Mouse (Mus musculus) Muller cell, postnatal 12 days (primary cell): Measurements from ENCODE around the gene Bach2.

Experiments
- DNase-seq: peaks from one replicate; pipeline ENCODE4 v3.0.0-alpha.2; 2015; ENCODE audit errors: inconsistent ontology term

Gene Bach2

GRCm38 (mm10) chr4:32425641-32426040, 187.0 kb downstream of the Bach2 start:
- no peak for DNase-seq

GRCm38 (mm10) chr4:32426779-32427577, 188.4 kb downstream of the Bach2 start:
- DNase-seq = no peak

GRCm38 (mm10) chr4:32428738-32429137, 190.1 kb downstream of the Bach2 start:
- DNase-seq = no peak

DNA sequence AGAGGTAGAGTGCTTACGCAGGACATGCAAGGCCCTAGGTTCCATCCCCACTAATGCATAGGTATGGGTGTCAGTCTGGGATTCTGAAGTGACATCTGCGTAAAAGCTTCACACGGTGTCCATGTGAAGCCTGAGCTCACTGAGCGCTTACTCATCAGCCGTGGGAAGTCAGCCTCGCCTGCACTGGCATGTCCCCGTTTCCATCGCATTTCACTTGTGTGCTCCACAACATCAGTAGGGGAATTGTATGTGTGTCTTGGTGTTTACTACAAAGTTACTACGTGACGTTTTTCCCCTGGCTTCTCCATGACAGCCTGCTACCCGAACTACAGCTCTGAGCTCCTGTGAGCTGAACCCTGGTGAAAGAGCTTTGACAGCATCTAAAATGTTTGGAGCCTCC, 191.5 kb downstream of the Bach2 start:
- peak; percentile 36 for DNase-seq

DNA sequence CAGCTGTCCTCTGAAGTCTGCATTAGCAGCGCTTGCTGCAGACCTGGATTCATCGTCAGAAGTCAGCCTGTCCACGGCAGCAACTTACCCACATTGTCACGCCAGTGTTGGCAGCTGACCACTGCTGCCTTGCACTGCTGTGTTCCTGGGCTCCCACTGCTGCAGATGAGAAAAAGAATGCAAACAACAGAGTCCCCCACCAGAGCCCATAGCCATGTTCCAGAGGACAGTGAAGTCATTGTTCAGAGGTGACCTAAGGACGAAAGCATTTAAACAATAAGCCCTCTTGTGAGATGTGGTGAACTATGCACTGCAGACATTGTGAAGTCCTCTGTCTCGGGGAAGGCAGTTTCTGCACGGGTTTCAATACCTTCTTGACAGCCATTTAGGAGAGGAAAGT, 192.4 kb downstream of the Bach2 start:
- DNase-seq = peak; percentile 81

GRCm38 (mm10) chr4:32432271-32432781, 193.7 kb downstream of the Bach2 start:
- peak; percentile 11 for DNase-seq

- DNase-seq = peak; percentile 40
Observed at GRCm38 (mm10) chr4:32432945-32433344, 194.3 kb downstream of the Bach2 start.

DNA sequence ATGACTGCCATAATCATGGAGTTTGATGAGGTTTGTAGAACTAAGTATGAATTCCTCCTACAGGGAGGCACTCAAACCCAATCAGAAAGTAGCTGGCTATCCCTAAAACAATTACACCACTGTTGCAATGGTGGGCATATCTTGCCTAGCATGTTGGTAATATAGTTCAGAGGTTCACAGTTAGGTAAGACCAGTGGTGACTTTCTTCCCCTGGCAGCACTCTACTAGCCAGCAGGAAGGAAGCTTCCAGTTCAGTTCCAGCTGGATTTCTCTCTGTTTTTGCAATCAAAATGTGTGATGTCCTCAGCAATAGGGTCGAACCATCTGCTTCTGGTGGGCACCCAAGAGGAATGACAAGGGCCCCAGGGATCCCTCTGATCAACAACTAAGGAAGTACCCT, 196.0 kb downstream of the Bach2 start:
- DNase-seq = no peak

DNA sequence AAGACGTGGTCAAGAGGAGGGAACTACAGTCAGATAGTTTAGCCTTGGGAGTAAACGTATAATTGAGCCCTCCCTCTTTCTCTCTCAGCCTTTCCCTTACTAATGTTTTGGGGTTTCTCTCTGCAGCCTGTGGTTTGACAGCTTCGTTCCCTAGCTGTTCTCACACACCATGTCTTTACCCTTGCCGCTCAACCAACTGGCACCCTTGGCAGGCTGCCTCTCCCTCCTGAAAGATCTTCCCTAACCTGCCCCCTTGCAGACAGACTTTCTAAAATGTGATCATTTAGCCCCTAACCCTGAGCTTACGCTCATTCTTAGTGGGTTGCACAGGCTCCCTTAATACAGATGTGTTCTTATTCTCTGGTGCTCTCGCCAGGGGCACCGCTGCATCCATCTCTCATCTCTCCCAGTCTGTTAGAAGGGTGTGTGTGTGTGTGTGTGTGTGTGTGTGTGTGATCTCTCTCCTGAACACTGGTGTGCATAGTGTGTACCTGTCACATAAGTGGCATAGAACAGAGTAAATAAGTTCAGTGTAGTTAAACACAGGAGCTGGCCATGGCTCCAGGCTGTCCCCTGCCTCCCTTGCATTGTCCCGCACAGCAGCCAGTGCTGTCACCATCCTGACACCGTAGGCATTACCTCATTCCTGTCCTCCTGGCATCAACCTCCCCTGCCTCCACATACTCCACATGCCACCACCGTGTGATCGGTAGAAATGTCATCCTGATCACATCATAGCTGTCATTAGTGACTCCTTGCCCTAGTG, 201.6 kb downstream of the Bach2 start:
- DNase-seq = peak; percentile 42

GRCm38 (mm10) chr4:32440740-32441072, 202.1 kb downstream of the Bach2 start:
- no peak for DNase-seq

- DNase-seq = no peak
Observed at GRCm38 (mm10) chr4:32444671-32445196, 206.1 kb downstream of the Bach2 start.

DNA sequence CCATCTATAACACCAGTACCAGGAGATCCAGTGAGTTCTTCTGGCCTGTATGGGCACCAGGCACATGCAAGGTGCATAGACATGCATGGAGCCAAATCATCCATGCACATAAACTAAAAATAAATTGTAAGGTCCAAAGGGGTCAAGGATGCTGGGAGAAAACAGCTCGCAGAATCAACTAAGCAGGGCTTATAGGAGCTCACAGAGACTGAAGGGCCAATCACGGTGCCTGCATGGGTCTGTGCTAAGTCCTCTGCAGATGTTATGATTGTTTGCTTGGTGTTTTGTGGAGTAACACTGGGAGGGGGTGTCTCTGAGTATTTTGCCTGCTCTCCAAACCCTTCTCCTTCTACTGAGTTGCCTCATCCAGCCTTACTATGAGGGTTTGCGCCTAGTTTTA, 209.2 kb downstream of the Bach2 start:
- DNase-seq = no peak

GRCm38 (mm10) chr4:32461986-32462385, 223.4 kb downstream of the Bach2 start:
- peak; percentile 26 for DNase-seq

DNA sequence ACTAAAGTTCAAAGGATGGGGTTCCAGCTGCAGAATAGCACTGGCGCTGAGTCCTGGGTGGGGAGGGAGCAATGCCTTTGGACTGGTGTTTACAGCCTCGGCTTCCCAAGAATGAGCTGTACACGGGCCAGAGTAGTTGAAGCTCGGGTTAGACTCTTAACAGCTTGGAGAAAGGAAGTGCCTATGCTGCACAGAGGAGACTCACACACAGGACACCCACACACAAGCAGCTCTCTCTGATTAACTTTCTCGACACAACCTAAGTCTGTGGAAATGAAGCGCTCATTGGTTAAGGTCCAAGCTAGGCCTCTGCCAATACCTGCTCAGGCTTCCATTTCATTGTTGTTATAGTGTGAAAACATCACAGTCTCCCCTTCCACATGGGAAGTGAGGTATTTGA, 224.5 kb downstream of the Bach2 start:
- no peak for DNase-seq

DNA sequence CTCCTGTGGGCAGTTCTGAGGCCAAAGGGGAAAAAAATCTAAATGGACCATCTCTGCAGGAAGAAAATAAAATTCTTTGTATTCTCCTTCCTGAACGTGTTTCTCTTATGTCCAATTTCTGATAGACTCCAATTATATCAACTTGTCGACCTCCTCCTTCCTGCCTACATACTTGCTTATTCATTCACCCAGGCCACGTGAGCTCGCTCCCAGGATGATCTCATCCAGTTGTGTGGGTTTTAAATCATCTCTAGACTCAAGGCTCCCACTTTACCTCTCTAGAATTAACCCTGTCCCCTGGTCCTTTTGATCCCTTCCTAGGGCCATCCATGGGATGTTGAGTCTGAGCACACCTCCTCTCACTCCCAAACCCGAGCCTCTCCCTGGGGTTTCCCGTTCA, 225.9 kb downstream of the Bach2 start:
- no peak for DNase-seq

- no peak for DNase-seq
Observed at GRCm38 (mm10) chr4:32466031-32466430, 227.4 kb downstream of the Bach2 start.

GRCm38 (mm10) chr4:32477977-32478660, 239.5 kb downstream of the Bach2 start:
- DNase-seq = no peak

DNA sequence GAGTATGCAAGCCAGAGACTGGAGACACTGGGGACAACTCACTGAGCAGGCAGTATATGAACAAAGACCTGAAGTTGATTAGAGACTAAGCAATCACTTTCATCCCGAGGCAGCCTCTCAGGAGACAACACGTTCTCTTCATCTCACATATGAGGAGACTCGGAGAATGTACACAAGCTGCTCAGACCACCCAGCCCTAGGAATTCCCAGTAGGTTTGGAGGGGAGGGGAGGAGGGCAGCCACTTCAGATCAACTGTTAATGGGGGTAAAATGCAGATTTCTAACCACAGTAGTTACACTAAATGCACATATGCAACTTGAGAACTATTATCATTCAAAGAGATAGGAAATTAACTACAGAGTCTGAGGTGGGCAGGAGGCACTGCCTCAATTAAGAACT, 240.6 kb downstream of the Bach2 start:
- DNase-seq = no peak

DNA sequence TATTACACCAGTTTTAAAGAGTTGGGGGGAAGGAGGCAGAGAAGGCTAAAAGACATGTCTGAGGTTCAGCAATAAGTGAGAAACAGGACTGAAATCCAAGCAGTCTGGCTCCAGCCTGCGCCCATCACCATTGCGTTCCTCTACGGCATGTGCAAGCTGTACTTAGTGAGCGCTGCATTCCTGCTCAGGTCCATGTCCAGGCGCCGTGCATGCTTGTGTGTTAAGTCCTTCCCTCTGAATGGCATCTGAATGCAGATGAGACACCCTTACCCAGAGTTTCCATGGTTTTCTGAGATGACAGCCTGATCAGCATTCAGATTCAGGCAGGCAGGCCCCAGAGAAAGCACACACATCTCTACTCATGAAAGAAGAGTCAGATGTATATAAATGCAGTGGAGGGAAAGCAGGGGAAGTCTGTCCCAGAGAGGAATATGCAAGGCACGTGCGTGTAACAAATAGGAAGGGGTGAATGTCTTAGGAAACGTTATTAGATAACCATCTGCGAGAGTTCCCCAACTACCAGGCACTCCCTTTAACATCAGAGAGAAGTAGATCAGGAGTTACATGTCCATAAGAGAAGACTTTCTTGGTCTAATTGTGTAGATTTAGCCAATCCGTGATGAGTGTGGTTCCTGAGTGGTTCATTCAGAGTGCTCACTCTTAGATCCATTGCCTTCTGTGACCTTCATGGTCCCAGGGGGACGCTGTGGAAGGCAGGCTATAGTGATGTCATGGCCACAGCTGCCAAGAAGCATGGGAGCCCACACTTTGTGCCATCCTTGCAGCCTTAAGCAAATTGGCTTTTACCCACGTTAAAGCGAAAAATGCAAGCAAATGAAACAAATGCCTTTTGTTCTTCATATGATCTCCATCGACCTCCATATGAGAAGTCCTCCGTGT, 241.4 kb downstream of the Bach2 start:
- no peak for DNase-seq

DNA sequence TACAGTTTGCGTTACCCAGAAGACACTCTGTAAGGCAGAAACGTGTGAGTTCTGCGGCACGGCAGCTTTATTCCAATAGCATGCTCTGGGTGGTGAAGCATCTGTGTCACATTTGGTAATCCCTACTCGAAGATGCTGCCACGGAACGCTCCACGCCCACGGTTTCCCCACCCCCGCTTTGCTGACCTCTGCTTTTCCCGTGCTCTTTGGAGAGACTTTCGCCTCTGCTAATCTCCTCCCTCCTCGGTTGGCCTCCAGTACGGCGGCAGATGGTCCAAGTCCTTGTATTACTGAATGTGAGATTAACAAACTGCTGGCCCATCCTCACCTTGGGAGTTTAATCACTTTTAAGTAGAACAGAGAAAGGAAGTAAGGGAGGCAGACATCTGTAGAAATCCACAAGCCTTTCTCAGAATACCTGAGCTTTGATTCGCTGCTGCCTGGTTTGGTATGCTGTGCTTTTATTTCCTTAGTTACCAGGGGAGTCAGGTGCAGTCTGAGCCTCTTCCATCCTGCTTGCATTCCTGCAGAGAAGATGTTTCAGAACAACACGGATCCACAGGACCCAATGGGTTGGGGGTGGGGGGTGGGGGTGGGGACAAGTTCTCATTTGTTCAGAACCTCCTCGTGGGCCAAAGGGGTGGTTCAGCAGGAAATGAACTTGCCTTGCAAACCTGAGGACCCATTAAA, 242.9 kb downstream of the Bach2 start:
- peak; percentile 25 for DNase-seq

DNA sequence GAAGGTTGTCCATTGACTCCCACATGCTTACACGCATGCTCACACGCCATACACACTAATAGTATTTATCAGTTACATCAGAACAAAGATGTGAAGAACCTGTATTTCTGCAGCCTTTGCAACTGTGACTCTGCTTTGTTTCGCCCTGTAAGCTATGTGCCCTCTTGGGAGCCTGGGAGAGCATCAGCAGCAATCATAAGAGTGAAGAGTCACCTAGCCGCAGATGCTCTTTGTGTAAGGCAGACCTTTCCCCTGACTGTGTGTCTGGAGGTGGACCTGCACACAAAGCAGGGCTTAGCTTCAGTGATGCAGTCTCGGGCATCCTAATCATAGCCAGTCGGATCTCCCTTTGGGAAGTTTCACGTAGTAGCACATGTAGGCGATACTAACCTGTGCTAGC, 243.5 kb downstream of the Bach2 start:
- DNase-seq = no peak
